Mouse (Mus musculus) olfactory bulb, adult 2 months (tissue): Measurements from ENCODE around the gene Prdm5. TPM values are rescaled to one million over a fixed set of nuclear protein-coding genes. Genes with fewer than 3 reads are reported as not detected.
A peak's percentile ranks its signal among the peaks of the same experiment; 100 is the strongest.

Experiments used
- H3K27ac ChIP-seq: fragments of 200-500 bp; 2 replicates; pipeline ENCODE4 v1.5.1; 2012; ENCODE audit warnings: low read depth, low read length; ENCODE audit not compliant: insufficient read depth
- H3K4me1 ChIP-seq: fragments of 200-500 bp; 2 replicates; pipeline ENCODE4 v1.6.1; 2012; ENCODE audit warnings: low read length; ENCODE audit not compliant: control insufficient read depth, insufficient read depth
- H3K4me3 ChIP-seq: fragments of 200-500 bp; 2 replicates; pipeline ENCODE4 v1.5.1; 2012; ENCODE audit warnings: mild to moderate bottlenecking, low read depth, low read length, moderate library complexity; ENCODE audit not compliant: insufficient read depth
- CTCF ChIP-seq: fragments of 200-500 bp; IDR thresholded peaks from 2 replicates; pipeline ENCODE4 v1.5.1; 2012; ENCODE audit warnings: low read depth, mild to moderate bottlenecking, low read length, moderate library complexity; ENCODE audit not compliant: insufficient read depth
- POLR2A ChIP-seq: fragments of 200-500 bp; IDR thresholded peaks from 2 replicates; pipeline ENCODE4 v1.6.1; 2012; ENCODE audit warnings: mild to moderate bottlenecking, low read depth, low read length, moderate library complexity; ENCODE audit not compliant: insufficient read depth
- WGBS: fragments of 180-500 bp; shearing (Covaris S2); methylation state at CpG from one replicate; pipeline ENCODE4 v1.1.7; 2018; 5-methylcytosine and 5-hydroxymethylcytosine counted together
- polyA plus RNA-seq: library from polyadenylated mRNA; stranded (reverse); fragments of >200 nt; gene quantifications from 2 replicates; pipeline ENCODE4 v1.2.4, GENCODE M21; 2012; ENCODE audit warnings: low replicate concordance; ENCODE audit not compliant: missing spikeins, insufficient read depth, insufficient read length

Gene Prdm5
- polyA plus RNA-seq: not detected in 2 replicates

DNA sequence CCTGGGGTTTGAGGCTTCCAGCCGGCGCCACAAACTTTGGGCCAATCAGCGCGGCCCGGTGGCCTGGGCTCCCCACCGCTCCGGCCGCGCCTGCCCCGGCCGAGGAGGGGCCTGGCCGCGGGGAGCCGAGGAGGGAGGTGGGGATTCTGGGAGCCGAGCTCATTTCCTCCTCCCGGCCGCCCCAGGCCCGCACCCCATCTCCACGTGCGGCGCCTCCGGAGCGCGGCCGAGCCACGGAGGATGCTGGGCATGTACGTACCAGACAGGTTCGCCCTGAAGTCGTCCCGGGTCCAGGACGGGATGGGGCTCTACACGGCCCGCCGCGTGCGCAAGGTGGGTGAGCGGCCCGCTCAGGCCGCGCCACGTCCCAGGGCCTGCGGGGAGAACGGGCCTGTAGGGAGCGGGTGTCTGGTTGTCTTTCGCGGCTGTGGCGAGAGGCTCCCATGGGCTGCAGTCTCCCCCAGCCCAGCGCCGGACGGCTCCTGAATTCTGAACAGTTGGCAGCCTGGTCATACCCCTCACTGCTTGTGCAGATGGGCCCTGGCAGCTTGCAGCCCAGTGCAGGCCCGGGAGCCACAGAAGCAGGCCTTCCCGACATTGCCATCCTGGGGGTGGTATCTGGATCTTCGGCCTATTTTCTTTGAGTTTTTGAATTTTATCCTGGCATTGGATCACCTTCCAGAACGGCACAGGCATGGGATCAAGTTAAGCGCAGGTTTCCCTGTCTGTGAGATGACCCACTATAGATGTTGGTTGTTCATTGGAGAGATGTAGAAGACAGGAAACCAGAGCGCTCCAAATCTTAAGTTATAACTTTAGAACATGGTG, at the start of gene Prdm5:
Gene Prdm5, plus strand, starts transcription at position 128 of the 828 bp plus-strand sequence.
- WGBS: 8% methylated on average over 55 of the region's 56 CpGs
- TF ChIP-seq POLR2A (no peak), CTCF (no peak)
- Histone ChIP-seq H3K27ac (no peak within 1 kb of the TSS), H3K4me3 (peak within 1 kb of the TSS; percentile 55), H3K4me1 (peaks cover 9% of the 10 kb centered on the region)

- WGBS: 82% methylated on average over 8 of the region's 8 CpGs
- Histone ChIP-seq H3K27ac (no peak overlapping the region), H3K4me1 (no peaks in the 10 kb centered on the region), H3K4me3 (no peak overlapping the region)
- no peak for TF ChIP-seq CTCF
- no peak for TF ChIP-seq POLR2A
Measured at GRCm38 (mm10) chr6:65739442-65739841, 39.3 kb upstream of the Prdm5 start.

GRCm38 (mm10) chr6:65743144-65743870, 35.5 kb upstream of the Prdm5 start:
- WGBS: 38% methylated on average over 1 of the region's 1 CpGs
- Histone ChIP-seq H3K4me1 (no peaks in the 10 kb centered on the region), H3K27ac (no peak overlapping the region), H3K4me3 (no peak overlapping the region)
- TF ChIP-seq POLR2A: no peak
- no peak for TF ChIP-seq CTCF

- Histone ChIP-seq H3K4me3 (no peak overlapping the region), H3K27ac (no peak overlapping the region), H3K4me1 (no peaks in the 10 kb centered on the region)
- TF ChIP-seq POLR2A (no peak), CTCF (no peak)
Measured at GRCm38 (mm10) chr6:65743871-65744202, 35.0 kb upstream of the Prdm5 start.

- Histone ChIP-seq H3K4me3 (no peak overlapping the region), H3K4me1 (no peaks in the 10 kb centered on the region), H3K27ac (no peak overlapping the region)
- 77% methylated on average over 7 of the region's 7 CpGs for WGBS
- no peak for TF ChIP-seq POLR2A
- no peak for TF ChIP-seq CTCF
Measured at GRCm38 (mm10) chr6:65758214-65758613, 20.6 kb upstream of the Prdm5 start.

- Histone ChIP-seq H3K4me3 (no peak overlapping the region), H3K27ac (no peak overlapping the region), H3K4me1 (no peaks in the 10 kb centered on the region)
- 94% methylated on average over 5 of the region's 5 CpGs for WGBS
- TF ChIP-seq POLR2A (no peak), CTCF (no peak)
Measured at GRCm38 (mm10) chr6:65759174-65759573, 19.6 kb upstream of the Prdm5 start.

DNA sequence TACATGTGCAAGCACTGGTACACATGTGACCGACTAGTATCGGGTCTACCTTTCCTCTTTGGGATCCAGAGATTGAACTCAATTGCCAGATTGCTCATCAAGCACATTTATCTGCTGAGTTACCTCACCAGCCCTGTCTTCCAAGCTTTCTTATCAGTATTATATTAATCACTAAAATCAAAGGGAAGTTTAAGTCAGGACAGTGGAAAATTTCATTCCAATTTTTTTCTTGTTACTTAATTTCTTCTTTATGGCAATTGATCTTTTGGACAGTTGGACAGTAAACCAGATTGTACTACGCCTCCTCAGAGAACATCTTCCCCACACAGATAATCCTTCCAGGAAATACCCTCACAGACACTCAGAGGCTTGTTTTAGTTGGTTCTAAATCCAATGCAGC, 18.7 kb upstream of the Prdm5 start:
- WGBS: 95% methylated on average over 3 of the region's 3 CpGs
- Histone ChIP-seq H3K27ac (no peak overlapping the region), H3K4me3 (no peak overlapping the region), H3K4me1 (no peaks in the 10 kb centered on the region)
- TF ChIP-seq CTCF: no peak
- no peak for TF ChIP-seq POLR2A

- no peak overlapping the region for H3K27ac ChIP-seq
- TF ChIP-seq POLR2A: no peak
- no peak for TF ChIP-seq CTCF
- no peak overlapping the region for H3K4me3 ChIP-seq
- 55% methylated on average over 2 of the region's 2 CpGs for WGBS
- H3K4me1 ChIP-seq: no peaks in the 10 kb centered on the region
Measured at GRCm38 (mm10) chr6:65764459-65764858, 14.3 kb upstream of the Prdm5 start.

DNA sequence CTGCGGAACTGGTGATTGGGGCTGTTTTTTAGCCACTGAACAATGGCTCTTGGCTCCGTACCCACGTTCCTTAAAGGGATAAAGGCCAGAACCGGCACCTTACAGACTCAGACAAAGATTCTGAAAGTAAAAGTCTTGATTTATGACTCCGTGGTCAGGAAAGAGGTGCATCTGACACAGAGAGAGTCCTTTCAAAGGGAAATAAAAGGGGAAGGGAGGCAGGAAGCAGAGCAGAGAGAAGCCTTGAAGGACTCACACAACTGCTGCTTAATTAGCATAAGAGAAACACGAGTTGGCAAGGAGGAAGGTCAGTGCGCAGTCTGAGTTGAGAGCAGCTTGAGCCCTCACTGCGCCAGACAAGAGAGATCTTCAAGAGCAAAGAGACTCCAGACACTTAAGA, 13.7 kb upstream of the Prdm5 start:
- H3K4me1 ChIP-seq: no peaks in the 10 kb centered on the region
- no peak overlapping the region for H3K4me3 ChIP-seq
- H3K27ac ChIP-seq: no peak overlapping the region
- WGBS: 37% methylated on average over 8 of the region's 8 CpGs
- TF ChIP-seq CTCF (no peak), POLR2A (no peak)
